Mouse (Mus musculus) liver, embryonic 14.5 days (tissue): ENCODE measurements around the gene Suds3.

Experiments
- CTCF ChIP-seq: IDR thresholded peaks from 2 replicates; pipeline ENCODE4 v1.5.1; 2016; ENCODE audit warnings: antibody characterized with exemption, low read depth, control low read depth
- EP300 ChIP-seq: IDR thresholded peaks from 2 replicates; pipeline ENCODE4 v1.6.1; 2016; ENCODE audit warnings: antibody characterized with exemption, low read depth

DNA sequence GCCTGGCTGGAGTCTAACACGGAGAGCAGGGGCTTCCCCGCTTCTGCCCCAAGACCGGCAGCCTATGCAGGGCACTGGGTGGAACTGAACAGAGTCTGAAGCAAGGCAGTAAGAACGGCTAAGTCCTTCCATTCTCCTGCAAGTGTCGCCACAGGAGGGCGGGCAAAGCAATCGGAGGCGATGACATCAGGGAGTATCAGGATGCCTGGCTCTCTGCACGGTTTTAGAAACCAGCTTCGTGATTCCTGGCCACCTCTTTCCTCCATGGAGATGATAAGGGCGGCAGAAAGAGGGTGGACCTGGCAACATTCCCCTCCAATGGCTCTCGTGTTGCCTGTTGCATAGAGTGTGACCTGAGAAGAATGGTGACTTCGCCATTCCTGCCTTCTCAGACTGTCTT lies 28.2 kb downstream of the Suds3 start:
- TF ChIP-seq CTCF (no peak), EP300 (no peak)
